Mouse (Mus musculus) cerebellum, adult 2 months (tissue): ENCODE measurements around the gene Samd14.

ENCODE experiments used
- CTCF ChIP-seq: fragments of 200-500 bp; IDR thresholded peaks from 2 replicates; pipeline ENCODE4 v1.5.1; 2011; ENCODE audit warnings: low read depth, mild to moderate bottlenecking, control low read depth, low read length, moderate library complexity, borderline replicate concordance; ENCODE audit not compliant: insufficient read depth
- POLR2A ChIP-seq: fragments of 200-500 bp; IDR thresholded peaks from 2 replicates; pipeline ENCODE4 v1.6.1; 2011; ENCODE audit warnings: low read length, control low read depth, borderline replicate concordance; ENCODE audit not compliant: insufficient read depth

GRCm38 (mm10) chr11:95027850-95028470 lies 18.3 kb downstream of the Samd14 start:
- no peak for TF ChIP-seq CTCF
- no peak for TF ChIP-seq POLR2A
